Mouse (Mus musculus) CH12.LX (cell line): ENCODE results near the gene Vdr. TPM values are rescaled to one million over a fixed set of nuclear protein-coding genes. Genes with fewer than 3 reads are reported as not detected.

Experiments
- DNase-seq: peaks from one replicate; pipeline ENCODE4 v3.0.0-alpha.2; 2013; ENCODE audit errors: extremely low read depth
- H3K27ac ChIP-seq: 2 replicates; pipeline ENCODE4 v1.5.1; 2012; ENCODE audit warnings: low read depth, mild to moderate bottlenecking, control low read depth, moderate library complexity; ENCODE audit not compliant: insufficient read depth
- H3K27me3 ChIP-seq: replicated peaks from 2 replicates; pipeline ENCODE3; 2012; ENCODE audit warnings: inconsistent platforms
- H3K36me3 ChIP-seq, 2 experiments: replicated peaks in 1 of 2; 2 replicates each; pipeline versions ENCODE3 to v1.6.1; 2012; ENCODE audit warnings: inconsistent platforms in 1 of 2, low read length in 1 of 2, mild to moderate bottlenecking in 1 of 2, mixed read lengths in 1 of 2, moderate library complexity in 1 of 2; ENCODE audit not compliant: control insufficient read depth in 1 of 2, insufficient read depth in 1 of 2
- H3K4me1 ChIP-seq, 2 experiments: 2 replicates each; pipeline ENCODE4 v1.6.1; 2012; ENCODE audit warnings: inconsistent platforms in 1 of 2, moderate library complexity in 1 of 2; ENCODE audit not compliant: insufficient read depth in 2 of 2, control insufficient read depth in 1 of 2
- H3K4me2 ChIP-seq: 2 replicates; pipeline ENCODE4 v1.6.1; 2012; ENCODE audit warnings: low read depth, mild to moderate bottlenecking, control low read depth; ENCODE audit not compliant: poor library complexity, insufficient read depth, severe bottlenecking
- H3K4me3 ChIP-seq, 3 experiments: fragments of 150-350 bp in 1 of 3; sonication (generic) in 1 of 3; replicated peaks in 1 of 3; 2 replicates each; pipeline versions ENCODE3 to v1.5.1; 2011 to 2012; ENCODE audit warnings: low read depth in 2 of 3, low read length in 2 of 3, mild to moderate bottlenecking in 2 of 3, moderate library complexity in 2 of 3, control low read depth in 1 of 3, improper control_type of control experiment in 1 of 3, inconsistent platforms in 1 of 3, mixed read lengths in 1 of 3; ENCODE audit not compliant: poor library complexity in 1 of 3
- H3K79me2 ChIP-seq: replicated peaks from 2 replicates; pipeline ENCODE4 v1.6.1; 2012; ENCODE audit warnings: mild to moderate bottlenecking, moderate library complexity; ENCODE audit not compliant: control insufficient read depth, poor library complexity, insufficient read depth, severe bottlenecking; ENCODE audit errors: extremely low read depth
- H3K9ac ChIP-seq: 2 replicates; pipeline ENCODE4 v1.6.1; 2012; ENCODE audit warnings: low read depth, mild to moderate bottlenecking, control low read depth, moderate library complexity; ENCODE audit not compliant: insufficient read depth
- H3K9me3 ChIP-seq: replicated peaks from 2 replicates; pipeline ENCODE3; 2012; ENCODE audit warnings: low read length, inconsistent platforms, mixed read lengths
- BHLHE40 ChIP-seq: IDR thresholded peaks from 2 replicates; pipeline ENCODE4 v1.6.1; 2011; ENCODE audit warnings: mild to moderate bottlenecking, low read depth, low read length, improper control_type of control experiment
- CHD1 ChIP-seq: IDR thresholded peaks from 2 replicates; pipeline ENCODE4 v1.6.1; 2012; ENCODE audit warnings: low read depth, low read length, improper control_type of control experiment, inconsistent platforms
- CHD2 ChIP-seq: IDR thresholded peaks from 2 replicates; pipeline ENCODE4 v1.6.1; 2011; ENCODE audit warnings: low read length, improper control_type of control experiment
- CTCF ChIP-seq, 2 experiments: IDR thresholded peaks in 1 of 2; conservative IDR thresholded peaks in 1 of 2; 2 replicates each; pipeline ENCODE4 v1.5.1; 2011 to 2012; ENCODE audit warnings: low read depth in 2 of 2, low read length in 2 of 2, improper control_type of control experiment in 1 of 2, inconsistent platforms in 1 of 2, mild to moderate bottlenecking in 1 of 2, moderate library complexity in 1 of 2
- E2F4 ChIP-seq: IDR thresholded peaks from 2 replicates; pipeline ENCODE4 v1.6.1; 2011; ENCODE audit warnings: low read depth, low read length, improper control_type of control experiment; ENCODE audit not compliant: insufficient replicate concordance
- ELF1 ChIP-seq: IDR thresholded peaks from 2 replicates; pipeline ENCODE4 v1.6.1; 2014; ENCODE audit warnings: low read depth, mild to moderate bottlenecking, inconsistent platforms, low read length, improper control_type of control experiment
- EP300 ChIP-seq: IDR thresholded peaks from 2 replicates; pipeline ENCODE4 v1.6.1; 2011; ENCODE audit warnings: low read length, improper control_type of control experiment
- ETS1 ChIP-seq: conservative IDR thresholded peaks from 2 replicates; pipeline ENCODE4 v1.6.1; 2012; ENCODE audit warnings: low read depth, mild to moderate bottlenecking, inconsistent platforms, low read length, improper control_type of control experiment, moderate library complexity
- GABPA ChIP-seq: IDR thresholded peaks from 2 replicates; pipeline ENCODE4 v1.6.1; 2012; ENCODE audit warnings: low read depth, low read length, improper control_type of control experiment, inconsistent platforms; ENCODE audit not compliant: insufficient replicate concordance
- HCFC1 ChIP-seq: IDR thresholded peaks from 2 replicates; pipeline ENCODE4 v1.6.1; 2012; ENCODE audit warnings: low read depth, mild to moderate bottlenecking, inconsistent platforms, low read length, improper control_type of control experiment
- IRF4 ChIP-seq: IDR thresholded peaks from 2 replicates; pipeline ENCODE4 v1.6.1; 2014; ENCODE audit warnings: low read depth, mild to moderate bottlenecking, inconsistent platforms, low read length, improper control_type of control experiment
- JUN ChIP-seq: IDR thresholded peaks from 2 replicates; pipeline ENCODE4 v1.6.1; 2011; ENCODE audit warnings: low read depth, mild to moderate bottlenecking, low read length, improper control_type of control experiment, moderate library complexity; ENCODE audit not compliant: insufficient read depth
- JUND ChIP-seq: conservative IDR thresholded peaks from 2 replicates; pipeline ENCODE4 v1.6.1; 2011; ENCODE audit warnings: low read depth, low read length, improper control_type of control experiment
- KAT2A ChIP-seq: IDR thresholded peaks from 2 replicates; pipeline ENCODE4 v1.6.1; 2012; ENCODE audit warnings: low read length, improper control_type of control experiment, inconsistent platforms; ENCODE audit not compliant: insufficient replicate concordance
- MAFK ChIP-seq: IDR thresholded peaks from 2 replicates; pipeline ENCODE4 v1.6.1; 2011; ENCODE audit warnings: low read length, improper control_type of control experiment; ENCODE audit not compliant: insufficient replicate concordance
- MAX ChIP-seq: IDR thresholded peaks from 2 replicates; pipeline ENCODE4 v1.6.1; 2011; ENCODE audit warnings: low read length, improper control_type of control experiment
- MAZ ChIP-seq: IDR thresholded peaks from 2 replicates; pipeline ENCODE4 v1.6.1; 2012; ENCODE audit warnings: low read depth, mild to moderate bottlenecking, inconsistent platforms, low read length, improper control_type of control experiment, moderate library complexity
- MEF2A ChIP-seq: IDR thresholded peaks from 2 replicates; pipeline ENCODE4 v1.6.1; 2014; ENCODE audit warnings: low read depth, mild to moderate bottlenecking, inconsistent platforms, low read length, improper control_type of control experiment, borderline replicate concordance
- MXI1 ChIP-seq: IDR thresholded peaks from 2 replicates; pipeline ENCODE4 v1.6.1; 2011; ENCODE audit warnings: mild to moderate bottlenecking, low read depth, low read length, improper control_type of control experiment
- MYC ChIP-seq: IDR thresholded peaks from 2 replicates; pipeline ENCODE4 v1.6.1; 2011; ENCODE audit warnings: low read depth, mild to moderate bottlenecking, improper control_type of control experiment, low read length
- NELFE ChIP-seq: IDR thresholded peaks from 2 replicates; pipeline ENCODE4 v1.6.1; 2011; ENCODE audit warnings: low read depth, low read length, improper control_type of control experiment
- NRF1 ChIP-seq: IDR thresholded peaks from 2 replicates; pipeline ENCODE4 v1.6.1; 2014; ENCODE audit warnings: low read depth, mild to moderate bottlenecking, inconsistent platforms, low read length, improper control_type of control experiment, moderate library complexity
- PAX5 ChIP-seq: IDR thresholded peaks from 2 replicates; pipeline ENCODE4 v1.6.1; 2012; ENCODE audit warnings: low read length, inconsistent platforms, mixed read lengths
- POLR2A ChIP-seq: IDR thresholded peaks from 2 replicates; pipeline ENCODE4 v1.6.1; 2011; ENCODE audit warnings: low read depth, mild to moderate bottlenecking, improper control_type of control experiment, low read length
- POLR2AphosphoS2 ChIP-seq: IDR thresholded peaks from 2 replicates; pipeline ENCODE4 v1.6.1; 2011; ENCODE audit warnings: low read depth, low read length, improper control_type of control experiment
- RAD21 ChIP-seq: IDR thresholded peaks from 2 replicates; pipeline ENCODE4 v1.6.1; 2011; ENCODE audit warnings: low read depth, mild to moderate bottlenecking, low read length, improper control_type of control experiment, moderate library complexity
- RCOR1 ChIP-seq: conservative IDR thresholded peaks from 2 replicates; pipeline ENCODE4 v1.6.1; 2012; ENCODE audit warnings: low read depth, mild to moderate bottlenecking, inconsistent platforms, low read length, improper control_type of control experiment
- SIN3A ChIP-seq: IDR thresholded peaks from 2 replicates; pipeline ENCODE4 v1.6.1; 2012; ENCODE audit warnings: low read length, improper control_type of control experiment, inconsistent platforms
- SMC3 ChIP-seq: IDR thresholded peaks from 2 replicates; pipeline ENCODE4 v1.6.1; 2011; ENCODE audit warnings: low read depth, low read length, improper control_type of control experiment
- TBP ChIP-seq: conservative IDR thresholded peaks from 2 replicates; pipeline ENCODE4 v1.6.1; 2011; ENCODE audit warnings: low read depth, low read length, improper control_type of control experiment
- TCF12 ChIP-seq: IDR thresholded peaks from 2 replicates; pipeline ENCODE4 v1.6.1; 2014; ENCODE audit warnings: low read depth, mild to moderate bottlenecking, inconsistent platforms, low read length, improper control_type of control experiment
- UBTF ChIP-seq: IDR thresholded peaks from 2 replicates; pipeline ENCODE4 v1.6.1; 2012; ENCODE audit warnings: low read depth, mild to moderate bottlenecking, inconsistent platforms, low read length, improper control_type of control experiment, moderate library complexity
- USF1 ChIP-seq: IDR thresholded peaks from 2 replicates; pipeline ENCODE4 v1.6.1; 2014; ENCODE audit warnings: low read depth, mild to moderate bottlenecking, inconsistent platforms, low read length, improper control_type of control experiment
- USF2 ChIP-seq: conservative IDR thresholded peaks from 2 replicates; pipeline ENCODE4 v1.6.1; 2011; ENCODE audit warnings: low read depth, low read length, improper control_type of control experiment
- ZC3H11A ChIP-seq: IDR thresholded peaks from 2 replicates; pipeline ENCODE4 v1.6.1; 2012; ENCODE audit warnings: low read depth, mild to moderate bottlenecking, inconsistent platforms, low read length, improper control_type of control experiment
- ZKSCAN1 ChIP-seq: IDR thresholded peaks from 2 replicates; pipeline ENCODE4 v1.6.1; 2012; ENCODE audit warnings: low read depth, inconsistent platforms, low read length, improper control_type of control experiment, borderline replicate concordance
- ZMIZ1 ChIP-seq: IDR thresholded peaks from 2 replicates; pipeline ENCODE4 v1.6.1; 2012; ENCODE audit warnings: low read depth, mild to moderate bottlenecking, inconsistent platforms, low read length, improper control_type of control experiment
- ZNF384 ChIP-seq: IDR thresholded peaks from 2 replicates; pipeline ENCODE4 v1.6.1; 2012; ENCODE audit warnings: low read depth, low read length, improper control_type of control experiment, inconsistent platforms
- dilution Hi-C: fragments of 300-500 bp; cut with MboI; formaldehyde crosslinking; loops from 2 replicates; pipeline ENCODE4 v1.14.3; 2020; ENCODE audit warnings: low sequenced_read_pairs; ENCODE audit not compliant: extremely low pct_unique_long_range_greater_than_20kb, extremely low pct_ligation_motif_present
- in situ Hi-C: fragments of 300-500 bp; cut with MboI; formaldehyde crosslinking; loops from 3 replicates; pipeline ENCODE4 v1.14.3; 2019; ENCODE audit warnings: low sequenced_read_pairs, low pct_ligation_motif_present, low pct_unique_long_range_greater_than_20kb, mixed read lengths
- polyA plus RNA-seq: library from polyadenylated mRNA; unstranded; fragments of >175 nt; gene quantifications from 2 replicates; pipeline ENCODE4 v1.2.1, GENCODE M21; 2012; ENCODE audit warnings: low read depth; ENCODE audit not compliant: insufficient read length
- total RNA-seq, 2 experiments: library from RNA; depleted of rRNA; stranded (reverse); fragments of 300-350 nt in 1 of 2; fragments of >200 nt in 1 of 2; gene quantifications; 2 replicates each; pipeline ENCODE4 v1.2.3; 2012 to 2014

The Vdr gene
- total and polyA plus RNA-seq, 3 experiments: 0.52 to 1.7 (median 0.68) TPM

DNA sequence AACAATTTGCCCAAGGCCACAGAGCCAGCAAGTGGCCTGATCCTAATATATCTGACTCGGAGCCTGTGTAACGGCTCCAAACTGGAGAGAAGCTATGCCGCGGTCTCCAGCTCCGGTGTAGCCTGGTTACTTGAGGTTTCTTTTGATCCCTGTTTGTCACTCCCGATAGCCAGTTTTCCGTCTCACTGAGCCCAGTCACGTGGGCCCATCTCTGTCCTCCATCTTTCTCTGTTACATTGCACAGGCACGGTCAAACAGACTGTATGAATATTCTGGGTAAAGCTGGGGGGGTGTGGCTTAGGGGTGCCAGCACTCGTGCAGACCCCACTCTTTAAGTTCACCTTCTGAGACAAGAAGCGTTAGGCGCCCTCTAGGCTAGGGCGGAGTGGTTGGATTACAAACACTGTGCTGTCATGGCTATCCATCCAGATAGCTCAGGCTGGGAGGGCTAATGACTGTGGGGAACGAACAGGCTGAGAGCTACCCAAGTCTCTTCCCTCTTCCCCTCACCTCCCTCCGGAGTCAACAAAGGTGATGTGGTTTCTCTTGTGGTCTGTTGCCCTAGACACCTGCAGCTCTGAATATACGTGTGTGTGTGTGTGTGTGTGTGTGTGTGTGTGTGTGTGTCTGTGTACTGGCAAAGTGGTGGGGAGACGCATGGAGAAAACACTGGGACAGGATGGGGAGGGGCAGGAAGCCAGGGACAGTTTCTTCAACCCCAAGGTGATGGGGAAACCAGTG lies 74.1 kb downstream of the Vdr start:
- 0 out of 2 replicates have a peak, but pooled peaks cover 1% of the 10 kb centered on the region for H3K79me2 ChIP-seq
- peaks cover 40 to 62% of the 10 kb centered on the region in 2 experiments for H3K4me1 ChIP-seq
- H3K9me3 ChIP-seq: no peaks in the 10 kb centered on the region
- peaks cover 3% of the 10 kb centered on the region for H3K27me3 ChIP-seq
- H3K36me3 ChIP-seq: no peaks in the 10 kb centered on the region
- TF ChIP-seq SIN3A: peak; percentile 63; the same call in 1 of the 2 replicates
- TF ChIP-seq MXI1: no peak
- TF ChIP-seq ZKSCAN1: no peak
- TF ChIP-seq CTCF (conservative IDR thresholded peaks at IDR 0.05 in 1 of 2, IDR thresholded peaks at IDR 0.05 in 1 of 2; ENCODE audit: low read depth in 2 of 2, low read length in 2 of 2): peak in 1 of 2 experiments; percentile 11; a peak in 1 of 4 replicates
- no peak for TF ChIP-seq E2F4
- no peak for TF ChIP-seq POLR2AphosphoS2
- no peak; the same call in 1 of the 2 replicates for TF ChIP-seq SMC3
- TF ChIP-seq MAZ: peak; percentile 45; the same call in 1 of the 2 replicates
- TF ChIP-seq ZMIZ1: no peak
- TF ChIP-seq ELF1: no peak
- no peak for TF ChIP-seq UBTF
- TF ChIP-seq MAX: no peak
- no peak for TF ChIP-seq CHD2
- TF ChIP-seq PAX5: no peak
- peak; percentile 56 for TF ChIP-seq TCF12
- TF ChIP-seq JUN: no peak
- no peak for TF ChIP-seq ZNF384
- TF ChIP-seq MEF2A: peak; percentile 59; the same call in 1 of the 2 replicates
- no peak for TF ChIP-seq JUND
- no peak for TF ChIP-seq TBP
- no peak for TF ChIP-seq RAD21
- TF ChIP-seq POLR2A: no peak
- TF ChIP-seq CHD1: no peak
- 0 out of 2 replicates have a peak, but pooled peaks have one; percentile 42 for TF ChIP-seq RCOR1
- peak; percentile 31; the same call in 1 of the 2 replicates for TF ChIP-seq IRF4
- TF ChIP-seq ZC3H11A: no peak
- no peak for TF ChIP-seq MYC
- peak; percentile 56; the same call in 1 of the 2 replicates for TF ChIP-seq EP300
- TF ChIP-seq HCFC1: no peak
- TF ChIP-seq USF2: no peak
- peak; percentile 43; the same call in 1 of the 2 replicates for TF ChIP-seq ETS1
- TF ChIP-seq NELFE: no peak
- TF ChIP-seq GABPA: no peak
- no peak for TF ChIP-seq MAFK
- TF ChIP-seq KAT2A: no peak
- no peak for TF ChIP-seq USF1
- 0 out of 2 replicates have a peak, but pooled peaks have one; percentile 23 for TF ChIP-seq BHLHE40
- TF ChIP-seq NRF1: no peak
- TF ChIP-seq, all 38 proteins: peak for 10
- in situ Hi-C loops (loop anchor here (25.0 kb wide), 1 partner anchor 374 kb away; no protein-coding TSS in a partner anchor), dilution Hi-C loops (no loop called here)
- Histone ChIP-seq H3K4me3 (no peak overlapping the region), H3K9ac (no peak overlapping the region), H3K4me2 (no peak overlapping the region), H3K27ac (peak overlapping the region; percentile 74)
- DNase-seq: no peak
